Mouse (Mus musculus) MEL (cell line): ENCODE measurements at regions not wholly inside any gene's neighbourhood (a gene's known extent, or its start where the extent isn't known, plus 50 kb on each side); places are given as distances from the start of the nearest gene placed in this dataset.

Source experiments
- CTCF ChIP-seq, 3 experiments: IDR thresholded peaks in 2 of 3; conservative IDR thresholded peaks in 1 of 3; 2 replicates each; pipeline ENCODE4 v1.5.1; 2011 to 2012; ENCODE audit warnings: low read length in 3 of 3, low read depth in 2 of 3, mild to moderate bottlenecking in 2 of 3, improper control_type of control experiment in 1 of 3, inconsistent platforms in 1 of 3, mixed read lengths in 1 of 3, moderate library complexity in 1 of 3; ENCODE audit not compliant: control insufficient read depth in 1 of 3, insufficient read depth in 1 of 3, poor library complexity in 1 of 3, severe bottlenecking in 1 of 3
- E2F4 ChIP-seq: IDR thresholded peaks from 2 replicates; pipeline ENCODE4 v1.6.1; 2011; ENCODE audit warnings: low read depth, low read length, improper control_type of control experiment, borderline replicate concordance
- MAX ChIP-seq: IDR thresholded peaks from 2 replicates; pipeline ENCODE4 v1.6.1; 2011; ENCODE audit warnings: low read length, improper control_type of control experiment
- POLR2A ChIP-seq, 2 experiments: IDR thresholded peaks; 2 replicates each; pipeline ENCODE4 v1.6.1; 2011 to 2012; ENCODE audit warnings: low read length in 2 of 2, mild to moderate bottlenecking in 2 of 2, control low read depth in 1 of 2, improper control_type of control experiment in 1 of 2, low read depth in 1 of 2, moderate library complexity in 1 of 2; ENCODE audit not compliant: control insufficient read depth in 1 of 2, insufficient read depth in 1 of 2, poor library complexity in 1 of 2
- POLR2AphosphoS5 ChIP-seq: IDR thresholded peaks from 2 replicates; pipeline ENCODE4 v1.6.1; 2012; ENCODE audit warnings: low read depth, borderline replicate concordance, mild to moderate bottlenecking, inconsistent platforms, low read length, moderate library complexity, mixed read lengths
- TCF12 ChIP-seq: IDR thresholded peaks from 2 replicates; pipeline ENCODE4 v1.6.1; 2014; ENCODE audit warnings: low read depth, mild to moderate bottlenecking, inconsistent platforms, low read length, improper control_type of control experiment, moderate library complexity
- ZC3H11A ChIP-seq: IDR thresholded peaks from 2 replicates; pipeline ENCODE4 v1.6.1; 2012; ENCODE audit warnings: low read depth, mild to moderate bottlenecking, inconsistent platforms, low read length, improper control_type of control experiment

DNA sequence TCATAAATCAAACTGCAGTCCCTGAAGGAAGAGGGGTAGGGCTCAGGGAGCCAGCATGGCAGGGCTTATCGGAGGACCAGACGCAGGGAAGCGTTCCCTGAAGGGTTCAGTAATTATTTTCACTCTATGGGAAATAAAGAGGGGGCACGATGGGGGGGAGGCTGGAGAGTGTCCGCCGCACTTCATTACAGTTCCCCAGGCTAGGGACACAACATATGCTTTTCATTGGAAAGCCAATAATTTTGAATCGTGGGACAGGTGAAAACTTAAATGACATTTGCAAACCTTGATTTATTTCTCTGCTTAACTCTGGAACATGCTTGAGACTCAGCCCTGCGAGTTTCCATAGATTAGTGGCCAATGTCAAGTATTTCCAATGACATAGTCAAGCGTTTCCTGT is 187.2 kb upstream of the Habp2 start:
- no peak for TF ChIP-seq TCF12
- no peak for TF ChIP-seq ZC3H11A
- no peak for TF ChIP-seq CTCF (IDR thresholded peaks at IDR 0.05 in 2 of 3, conservative IDR thresholded peaks at IDR 0.05 in 1 of 3; ENCODE audit: control insufficient read depth in 1 of 3, insufficient read depth in 1 of 3, low read depth in 2 of 3, low read length in 3 of 3, poor library complexity in 1 of 3, severe bottlenecking in 1 of 3)
- no peak for TF ChIP-seq MAX
- no peak for TF ChIP-seq POLR2A (IDR thresholded peaks at IDR 0.05; ENCODE audit: control insufficient read depth in 1 of 2, insufficient read depth in 1 of 2, low read depth in 1 of 2, low read length in 2 of 2, poor library complexity in 1 of 2)
- no peak for TF ChIP-seq POLR2AphosphoS5
- TF ChIP-seq E2F4 = no peak
